Comparison of ENCODE assay signal across 15 mouse cellular contexts in genomic region chr2:148197375-148198015, GRCm38 (mm10).
DNase-seq lines count a peak whose midpoint lies in the region; ATAC-seq and TF ChIP-seq lines count a peak whose summit lies in the region.
"Had no signal": no experiment of that assay in that cellular context is flagged by ENCODE, and none has a peak within 500 bp of the region (broad histone marks: within the 10 kb centered on the region; RNA-seq: fewer than 3 reads in every experiment).

No protein-coding gene starts in this region.

- 68% methylated on average over 7 of the region's 7 CpGs for WGBS in kidney, postnatal 0 days
- 84% methylated on average over 7 of the region's 7 CpGs for WGBS in midbrain, embryonic 14.5 days

- no peak for TF ChIP-seq CTCF in kidney, postnatal 0 days (IDR thresholded peaks at IDR 0.05; ENCODE audit: low read depth)
- TF ChIP-seq CTCF in layer of hippocampus, adult 2 months (conservative IDR thresholded peaks at IDR 0.05) = no peak

- no peak overlapping the region for H3K27ac ChIP-seq in kidney, postnatal 0 days
- H3K27ac ChIP-seq in layer of hippocampus, adult 2 months = no peak overlapping the region
- no peak overlapping the region for H3K27ac ChIP-seq in midbrain, embryonic 14.5 days (replicated peaks; ENCODE audit: low read depth, low read length)
- H3K27ac ChIP-seq: forebrain, embryonic 10.5 days; heart, embryonic 10.5 days; intestine, embryonic 15.5 days; midbrain, embryonic 12.5 days had no signal

- H3K4me1 ChIP-seq in kidney, postnatal 0 days (replicated peaks; ENCODE audit: insufficient read depth, low read length) = no peaks in the 10 kb centered on the region
- H3K4me1 ChIP-seq in midbrain, embryonic 14.5 days (ENCODE audit: control insufficient read depth, insufficient read depth, low read length) = no peaks in the 10 kb centered on the region
- H3K4me1 ChIP-seq: forebrain, embryonic 10.5 days; heart, embryonic 10.5 days; intestine, embryonic 15.5 days; midbrain, embryonic 12.5 days had no signal

- peak; percentile 46 for DNase-seq in adrenal gland, adult 2 months
- DNase-seq in adrenal gland, postnatal 4 days (ENCODE audit: low spot score in 2 of 2) = no peak
- DNase-seq in kidney, postnatal 0 days (ENCODE audit: low spot score) = peak; percentile 33
- DNase-seq in kidney, adult 18-20 months = no peak
- peak; percentile 95 for DNase-seq in Muller cell, postnatal 12 days (ENCODE audit: inconsistent ontology term)
- peak; percentile 12 to 30 for DNase-seq in kidney, postnatal 36 days
- no peak for DNase-seq in layer of hippocampus, adult 2 months (ENCODE audit: low spot score in 2 of 2)
- no peak for DNase-seq in midbrain, embryonic 14.5 days
- DNase-seq: liver, postnatal 0 days had no signal

- H3K27me3 ChIP-seq in kidney, postnatal 0 days (ENCODE audit: insufficient read depth, low read length) = no peaks in the 10 kb centered on the region
- H3K27me3 ChIP-seq in midbrain, embryonic 14.5 days (ENCODE audit: control insufficient read depth, insufficient read depth, low read length) = no peaks in the 10 kb centered on the region
- H3K27me3 ChIP-seq: intestine, embryonic 15.5 days; midbrain, embryonic 12.5 days had no signal

- ATAC-seq in kidney, postnatal 0 days (replicated peaks; ENCODE audit: low FRiP score, low read depth) = no peak
- ATAC-seq in midbrain, embryonic 14.5 days (ENCODE audit: low FRiP score, low TSS enrichment) = no peak
- ATAC-seq: activated CD4-positive, CD25-positive, alpha-beta regulatory T cell, adult 4 months; intestine, embryonic 15.5 days; liver, postnatal 0 days had no signal

- H3K9me3 ChIP-seq in kidney, postnatal 0 days (replicated peaks; ENCODE audit: low read length) = no peaks in the 10 kb centered on the region
- H3K9me3 ChIP-seq in midbrain, embryonic 14.5 days (ENCODE audit: control insufficient read depth, low read length) = no peaks in the 10 kb centered on the region
- H3K9me3 ChIP-seq: forebrain, embryonic 10.5 days; heart, embryonic 10.5 days; intestine, embryonic 15.5 days; midbrain, embryonic 12.5 days had no signal

- no peaks in the 10 kb centered on the region for H3K36me3 ChIP-seq in kidney, postnatal 0 days (ENCODE audit: insufficient read depth, low read length)
- H3K36me3 ChIP-seq in midbrain, embryonic 14.5 days (ENCODE audit: control insufficient read depth, insufficient read depth, low read length) = no peaks in the 10 kb centered on the region
- H3K36me3 ChIP-seq: forebrain, embryonic 10.5 days; G1E; heart, embryonic 10.5 days; intestine, embryonic 15.5 days; midbrain, embryonic 12.5 days had no signal

- H3K9ac ChIP-seq in kidney, postnatal 0 days (ENCODE audit: low read depth, low read length) = no peak overlapping the region
- no peak overlapping the region for H3K9ac ChIP-seq in midbrain, embryonic 14.5 days (replicated peaks; ENCODE audit: low read length)
- H3K9ac ChIP-seq: intestine, embryonic 15.5 days; liver, postnatal 0 days; midbrain, embryonic 12.5 days had no signal

- H3K4me3 ChIP-seq in kidney, postnatal 0 days (replicated peaks; ENCODE audit: low read depth, low read length) = no peak overlapping the region
- H3K4me3 ChIP-seq in layer of hippocampus, adult 2 months = no peak overlapping the region
- no peak overlapping the region for H3K4me3 ChIP-seq in midbrain, embryonic 14.5 days (replicated peaks; ENCODE audit: low read depth, low read length)
- H3K4me3 ChIP-seq: forebrain, embryonic 10.5 days; heart, embryonic 10.5 days; intestine, embryonic 15.5 days; midbrain, embryonic 12.5 days had no signal

- no peak overlapping the region for H3K4me2 ChIP-seq in kidney, postnatal 0 days (ENCODE audit: low read length)
- no peak overlapping the region for H3K4me2 ChIP-seq in midbrain, embryonic 14.5 days (ENCODE audit: low read length)
- H3K4me2 ChIP-seq: intestine, embryonic 15.5 days; midbrain, embryonic 12.5 days had no signal

Comparison
In these comparisons a context has a peak if more than half of its experiments do, and no peak if none do; other contexts are left out.
1. DNase-seq: peak in adrenal gland, adult 2 months (single experiment), kidney, postnatal 0 days (single experiment), Muller cell, postnatal 12 days (single experiment) and kidney, postnatal 36 days (2 of 2); none in adrenal gland, postnatal 4 days (0 of 2), kidney, adult 18-20 months (single experiment), layer of hippocampus, adult 2 months (0 of 2) and midbrain, embryonic 14.5 days (single experiment).